Mouse (Mus musculus) neural tube, embryonic 13.5 days (tissue): ENCODE measurements around the gene Vasp. TPM values are rescaled to one million over a fixed set of nuclear protein-coding genes. Genes with fewer than 3 reads are reported as not detected.

ENCODE experiments used
- ATAC-seq: fragments of 200-750 bp; cut with Nextera tagmentation; 2 replicates; pipeline ENCODE4 v1.8.0; 2017; ENCODE audit warnings: low read depth, mild to moderate bottlenecking, moderate TSS enrichment, moderate library complexity
- H3K27ac ChIP-seq: fragments of 300-500 bp; sonication (generic); replicated peaks from 2 replicates; pipeline ENCODE4 v1.5.1; 2015; ENCODE audit warnings: moderate library complexity, mild to moderate bottlenecking, inconsistent platforms
- H3K27me3 ChIP-seq: fragments of 300-500 bp; sonication (generic); 2 replicates; pipeline ENCODE4 v1.6.1; 2015; ENCODE audit warnings: mild to moderate bottlenecking, inconsistent platforms
- H3K36me3 ChIP-seq: fragments of 300-500 bp; sonication (generic); 2 replicates; pipeline ENCODE4 v1.6.1; 2015; ENCODE audit warnings: mild to moderate bottlenecking, inconsistent platforms
- H3K4me1 ChIP-seq: fragments of 300-500 bp; sonication (generic); replicated peaks from 2 replicates; pipeline ENCODE4 v1.6.1; 2015; ENCODE audit warnings: inconsistent platforms
- H3K4me2 ChIP-seq: fragments of 300-500 bp; sonication (generic); 2 replicates; pipeline ENCODE4 v1.6.1; 2015; ENCODE audit warnings: inconsistent platforms, mild to moderate bottlenecking, moderate library complexity
- H3K4me3 ChIP-seq: fragments of 300-500 bp; sonication (generic); 2 replicates; pipeline ENCODE4 v1.5.1; 2015; ENCODE audit warnings: mild to moderate bottlenecking, inconsistent platforms
- H3K9ac ChIP-seq: fragments of 300-500 bp; sonication (generic); 2 replicates; pipeline ENCODE4 v1.6.1; 2015; ENCODE audit warnings: moderate library complexity, mild to moderate bottlenecking, inconsistent platforms
- H3K9me3 ChIP-seq: fragments of 300-500 bp; sonication (generic); 2 replicates; pipeline ENCODE4 v1.6.1; 2016; ENCODE audit warnings: inconsistent platforms
- WGBS: fragments of 180-500 bp; shearing (Covaris S2); methylation state at CpG from one replicate; pipeline ENCODE4 v1.1.7; 2015; 5-methylcytosine and 5-hydroxymethylcytosine counted together
- polyA plus RNA-seq: library from polyadenylated mRNA; unstranded; fragments of >200 nt; fragmentation: Nextera tagmentation; extraction: Ambion mirVana; gene quantifications from 2 replicates; pipeline ENCODE4 v1.2.1, GENCODE M21; 2015

Vasp gene
- polyA plus RNA-seq, 1 experiment from 2014 or later: 41.2 TPM

DNA sequence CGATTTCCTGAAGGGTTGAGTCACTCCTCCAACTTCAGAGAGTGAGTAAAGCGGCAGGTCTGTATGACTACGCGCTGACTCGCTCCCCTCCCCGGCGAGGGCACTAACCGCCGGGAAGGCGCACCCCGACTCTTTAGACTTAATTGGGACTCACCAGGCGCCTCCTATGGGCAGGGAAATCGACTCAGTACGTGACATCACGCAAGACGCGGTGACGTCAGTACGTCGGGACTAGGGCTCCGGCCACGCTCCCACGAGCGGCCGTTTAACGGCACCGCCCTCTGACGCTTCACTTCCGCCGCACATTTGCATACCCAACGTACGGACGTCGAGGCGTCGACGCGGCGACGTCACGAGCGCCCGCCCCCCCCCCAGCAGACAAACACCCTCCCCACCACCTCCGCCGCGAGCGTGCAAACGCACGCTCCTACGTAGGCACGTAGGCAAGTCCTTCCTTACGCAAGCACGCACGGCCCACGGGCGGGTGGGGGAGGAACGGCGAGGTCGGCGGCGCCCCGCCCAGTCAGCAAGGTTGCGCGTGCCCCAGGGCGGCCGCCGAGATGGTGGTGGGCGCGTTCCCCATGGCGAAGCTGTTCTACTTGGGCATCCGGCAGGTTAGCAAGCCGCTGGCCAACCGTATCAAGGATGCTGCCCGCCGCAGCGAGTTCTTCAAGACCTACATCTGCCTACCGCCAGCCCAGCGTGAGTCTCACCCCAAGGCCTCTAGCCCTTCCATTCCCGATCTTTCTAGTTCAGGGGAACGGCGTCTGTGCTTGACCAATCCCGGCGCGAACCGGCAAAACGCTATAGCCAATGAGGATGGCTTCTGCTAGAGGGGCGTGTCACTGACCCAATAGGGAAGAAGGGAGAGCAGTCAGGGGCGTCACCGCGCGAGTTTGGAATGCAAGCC is 43.5 kb downstream of the Vasp start, which contains the start of gene Opa3:
Gene Opa3, plus strand, starts transcription at position 452 of the 910 bp plus-strand sequence.
- peak; percentile 98 for ATAC-seq
- H3K9me3 ChIP-seq: no peaks in the 10 kb centered on the region

GRCm38 (mm10) chr7:19226817-19227797 is 44.5 kb downstream of the Vasp start:
- H3K9me3 ChIP-seq: no peaks in the 10 kb centered on the region
- peaks cover 16% of the 10 kb centered on the region for H3K36me3 ChIP-seq
- no peaks in the 10 kb centered on the region for H3K27me3 ChIP-seq
- H3K9ac ChIP-seq: peak overlapping the region; percentile 80
- peak; percentile 33 for ATAC-seq
- peak overlapping the region; percentile 100 for H3K27ac ChIP-seq
- peak overlapping the region; percentile 63 for H3K4me3 ChIP-seq
- H3K4me1 ChIP-seq: peaks cover 31% of the 10 kb centered on the region
- 18% methylated on average over 20 of the region's 20 CpGs for WGBS
- peak overlapping the region; percentile 92 for H3K4me2 ChIP-seq

More for the DNA sequence above, 43.5 kb downstream of the Vasp start, which contains the start of gene Opa3:
- H3K9ac ChIP-seq: peak within 1 kb of the TSS; percentile 84
- peak within 1 kb of the TSS; percentile 100 for H3K27ac ChIP-seq
- peak within 1 kb of the TSS; percentile 92 for H3K4me2 ChIP-seq
- H3K27me3 ChIP-seq: no peaks in the 10 kb centered on the region
- H3K4me1 ChIP-seq: peaks cover 31% of the 10 kb centered on the region
- 1% methylated on average over 86 of the region's 91 CpGs for WGBS
- H3K4me3 ChIP-seq: peak within 1 kb of the TSS; percentile 63
- H3K36me3 ChIP-seq: peaks cover 12% of the 10 kb centered on the region

DNA sequence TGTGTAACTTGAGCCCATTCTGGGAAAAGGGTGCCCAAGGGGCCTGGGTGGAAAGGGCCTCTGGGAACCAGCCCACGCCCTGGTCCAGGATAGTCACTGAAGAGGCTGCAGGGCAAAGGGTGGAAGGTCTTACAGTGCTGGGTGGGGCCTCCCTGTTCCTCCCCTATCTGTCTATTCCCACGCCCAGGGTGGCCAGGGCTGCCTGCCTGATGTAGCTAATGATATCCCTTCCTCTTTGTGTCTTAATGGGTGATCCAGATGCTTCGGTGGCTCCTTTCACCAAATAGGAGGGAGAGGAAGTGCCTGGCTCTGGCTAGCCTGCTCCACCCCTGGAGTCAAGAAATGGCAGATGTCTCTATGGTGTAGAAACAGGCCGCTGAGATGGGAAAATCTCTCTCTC is 46.7 kb downstream of the Vasp start:
- Histone ChIP-seq H3K4me2 (no peak overlapping the region), H3K4me3 (no peak overlapping the region), H3K27ac (no peak overlapping the region), H3K36me3 (peaks cover 12% of the 10 kb centered on the region; the same call in 1 of the 2 replicates), H3K27me3 (no peaks in the 10 kb centered on the region), H3K9ac (peak overlapping the region; percentile 23; the same call in 1 of the 2 replicates), H3K4me1 (peaks cover 21% of the 10 kb centered on the region), H3K9me3 (no peaks in the 10 kb centered on the region)
- ATAC-seq: no peak
- 82% methylated on average over 4 of the region's 4 CpGs for WGBS

- Histone ChIP-seq H3K36me3 (peaks cover 12% of the 10 kb centered on the region; the same call in 1 of the 2 replicates), H3K27ac (no peak overlapping the region), H3K9ac (no peak overlapping the region), H3K27me3 (no peaks in the 10 kb centered on the region), H3K9me3 (no peaks in the 10 kb centered on the region), H3K4me3 (no peak overlapping the region), H3K4me1 (peaks cover 11% of the 10 kb centered on the region), H3K4me2 (no peak overlapping the region)
- 90% methylated on average over 14 of the region's 14 CpGs for WGBS
- no peak for ATAC-seq
Observed at GRCm38 (mm10) chr7:19222875-19223274, 48.7 kb downstream of the Vasp start.

- H3K27me3 ChIP-seq: no peaks in the 10 kb centered on the region
- no peaks in the 10 kb centered on the region for H3K9me3 ChIP-seq
- ATAC-seq: no peak
Observed at GRCm38 (mm10) chr7:19222189-19222588, 49.4 kb downstream of the Vasp start.

GRCm38 (mm10) chr7:19220061-19220460 is 51.6 kb downstream of the Vasp start:
- no peak overlapping the region for H3K4me2 ChIP-seq
- H3K36me3 ChIP-seq: peaks cover 7% of the 10 kb centered on the region; the same call in 1 of the 2 replicates
- H3K4me1 ChIP-seq: peaks cover 4% of the 10 kb centered on the region; the same call in 1 of the 2 replicates
- H3K9me3 ChIP-seq: no peaks in the 10 kb centered on the region
- H3K27me3 ChIP-seq: no peaks in the 10 kb centered on the region
- H3K9ac ChIP-seq: no peak overlapping the region
- no peak overlapping the region for H3K27ac ChIP-seq
- no peak overlapping the region for H3K4me3 ChIP-seq
- ATAC-seq: no peak
- WGBS: 66% methylated on average over 3 of the region's 3 CpGs

More at GRCm38 (mm10) chr7:19222189-19222588, 49.4 kb downstream of the Vasp start:
- Histone ChIP-seq H3K36me3 (peaks cover 12% of the 10 kb centered on the region; the same call in 1 of the 2 replicates), H3K4me2 (no peak overlapping the region), H3K27ac (no peak overlapping the region), H3K4me1 (peaks cover 8% of the 10 kb centered on the region), H3K4me3 (no peak overlapping the region), H3K9ac (no peak overlapping the region)
- WGBS: 93% methylated on average over 16 of the region's 16 CpGs

- H3K9ac ChIP-seq: peak overlapping the region; percentile 34; the same call in 1 of the 2 replicates
- no peak overlapping the region for H3K4me3 ChIP-seq
- H3K4me2 ChIP-seq: no peak overlapping the region
- no peak overlapping the region for H3K27ac ChIP-seq
- H3K36me3 ChIP-seq: 0 out of 2 replicates have a peak, but pooled peaks cover 7% of the 10 kb centered on the region
- ATAC-seq: no peak
- peaks cover 14% of the 10 kb centered on the region for H3K27me3 ChIP-seq
- H3K4me1 ChIP-seq: peaks cover 9% of the 10 kb centered on the region; the same call in 1 of the 2 replicates
- 16% methylated on average over 3 of the region's 3 CpGs for WGBS
- no peaks in the 10 kb centered on the region for H3K9me3 ChIP-seq
Observed at GRCm38 (mm10) chr7:19217944-19218343, 53.7 kb downstream of the Vasp start.

DNA sequence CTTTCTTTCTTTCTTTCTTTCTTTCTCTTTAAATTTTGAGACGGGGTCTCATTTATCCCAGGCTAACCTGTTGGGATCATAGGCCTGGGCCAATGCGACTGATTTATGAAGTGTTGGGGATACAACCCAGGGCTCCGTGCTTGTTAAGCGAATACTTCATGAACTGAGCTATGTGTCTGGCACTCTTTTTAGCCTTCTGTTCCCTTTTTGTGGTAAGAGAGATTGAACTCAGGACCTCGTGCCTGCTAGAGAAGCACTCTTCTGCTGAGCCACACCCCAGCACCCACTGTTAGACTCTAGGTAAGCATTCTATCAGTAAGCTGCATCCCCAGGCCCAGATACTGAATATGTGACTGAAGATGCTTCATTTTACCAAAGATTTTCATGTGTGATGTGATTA is 54.1 kb downstream of the Vasp start:
- H3K27me3 ChIP-seq: peaks cover 18% of the 10 kb centered on the region
- no peak overlapping the region for H3K27ac ChIP-seq
- 58% methylated on average over 5 of the region's 5 CpGs for WGBS
- peak overlapping the region; percentile 34; the same call in 1 of the 2 replicates for H3K9ac ChIP-seq
- peaks cover 14% of the 10 kb centered on the region for H3K4me1 ChIP-seq
- H3K9me3 ChIP-seq: no peaks in the 10 kb centered on the region
- no peak overlapping the region for H3K4me2 ChIP-seq
- ATAC-seq: no peak
- H3K4me3 ChIP-seq: no peak overlapping the region
- H3K36me3 ChIP-seq: 0 out of 2 replicates have a peak, but pooled peaks cover 6% of the 10 kb centered on the region

DNA sequence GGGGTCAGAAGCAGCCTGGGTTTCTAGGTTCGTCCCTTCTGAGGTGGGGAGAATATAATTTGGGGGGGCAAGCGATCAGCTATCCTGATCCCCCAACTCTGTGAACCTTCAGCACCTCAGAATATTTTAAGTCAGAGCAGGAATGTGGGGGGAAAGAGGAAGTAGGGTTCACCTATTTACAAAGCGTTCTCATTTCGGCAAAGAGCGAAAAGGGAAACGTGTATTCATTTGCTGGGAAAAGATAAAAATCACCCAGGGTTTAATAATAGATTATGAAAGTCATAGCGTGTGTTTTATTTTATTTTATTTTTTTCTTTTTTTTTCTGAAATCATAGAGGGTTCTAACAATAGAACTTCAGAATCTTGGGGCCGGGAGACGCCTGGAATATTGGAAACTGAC is 56.7 kb downstream of the Vasp start:
- Histone ChIP-seq H3K27me3 (peaks cover 34% of the 10 kb centered on the region), H3K36me3 (no peaks in the 10 kb centered on the region), H3K4me2 (no peak overlapping the region), H3K9ac (0 out of 2 replicates have a peak overlapping the region, but pooled peaks have one; percentile 43), H3K9me3 (no peaks in the 10 kb centered on the region), H3K4me1 (peaks cover 22% of the 10 kb centered on the region), H3K27ac (no peak overlapping the region), H3K4me3 (no peak overlapping the region)
- 73% methylated on average over 9 of the region's 9 CpGs for WGBS
- no peak for ATAC-seq

DNA sequence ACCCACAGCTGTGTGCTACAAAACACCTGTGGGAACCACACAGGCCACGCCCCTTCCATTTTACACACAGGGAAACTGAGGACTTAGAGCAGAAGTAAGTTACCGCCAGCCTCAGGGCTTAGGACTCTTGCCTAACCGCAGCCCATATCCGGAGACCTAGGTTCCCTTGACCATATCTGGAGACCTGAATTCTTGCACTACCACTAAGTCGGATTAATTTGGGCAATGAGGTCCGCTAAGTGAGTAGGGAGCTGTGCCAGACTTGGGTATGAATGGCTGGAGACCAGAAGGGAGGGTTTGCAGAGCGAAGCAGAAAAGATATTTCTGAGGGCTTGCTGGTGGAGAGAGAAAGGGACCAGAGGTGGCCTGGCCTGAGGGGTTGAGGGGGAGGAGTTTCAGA is 57.2 kb downstream of the Vasp start:
- 73% methylated on average over 7 of the region's 7 CpGs for WGBS
- Histone ChIP-seq H3K27me3 (peaks cover 34% of the 10 kb centered on the region), H3K27ac (no peak overlapping the region), H3K9ac (0 out of 2 replicates have a peak overlapping the region, but pooled peaks have one; percentile 43), H3K4me2 (no peak overlapping the region), H3K4me1 (peaks cover 22% of the 10 kb centered on the region), H3K9me3 (no peaks in the 10 kb centered on the region), H3K4me3 (no peak overlapping the region), H3K36me3 (no peaks in the 10 kb centered on the region)
- no peak for ATAC-seq

DNA sequence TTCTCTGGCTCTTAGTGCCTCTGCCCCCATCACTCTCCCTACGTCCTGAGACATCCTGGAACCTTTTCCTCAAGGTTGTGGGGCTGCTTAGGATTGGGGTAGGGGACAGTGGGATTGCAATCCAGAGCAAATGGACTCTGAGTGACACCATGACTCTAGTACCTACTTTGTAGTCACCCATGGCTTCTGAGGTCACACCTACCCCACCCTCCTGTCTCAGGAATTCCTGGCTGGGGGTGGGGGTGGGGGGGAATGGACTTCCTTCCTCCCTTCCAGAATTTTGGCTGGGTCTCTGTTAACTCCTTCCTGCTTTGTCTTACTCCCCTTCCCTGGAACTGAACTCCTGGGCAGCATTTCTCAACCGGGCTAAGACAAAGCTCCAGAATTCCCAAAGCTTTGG is 58.2 kb downstream of the Vasp start:
- WGBS: 75% methylated on average over 2 of the region's 2 CpGs
- Histone ChIP-seq H3K4me1 (peaks cover 22% of the 10 kb centered on the region), H3K9me3 (no peaks in the 10 kb centered on the region), H3K4me3 (no peak overlapping the region), H3K4me2 (peak overlapping the region; percentile 67; the same call in 1 of the 2 replicates), H3K9ac (no peak overlapping the region), H3K36me3 (no peaks in the 10 kb centered on the region), H3K27ac (no peak overlapping the region), H3K27me3 (peaks cover 34% of the 10 kb centered on the region)
- no peak for ATAC-seq
